20 mouse cellular contexts compared by ENCODE assay signal in genomic region chr19:39652381-39652780, GRCm38 (mm10). TPM values are rescaled to one million over a fixed set of nuclear protein-coding genes. Genes with fewer than 3 reads are reported as not detected.
"Had no signal": no experiment of that assay in that cellular context is flagged by ENCODE, and none has a peak within 500 bp of the region (broad histone marks: within the 10 kb centered on the region; RNA-seq: fewer than 3 reads in every experiment).

No protein-coding gene starts in this region.

- DNase-seq: cerebellum, adult 9-11 months; cerebellum, postnatal 10 days; cerebellum, postnatal 14 days; cerebellum, postnatal 25 days; cerebellum, postnatal 36 days; embryo, embryonic 11 days; forebrain, postnatal 0 days; gastrocnemius, adult 2 months; gastrocnemius, postnatal 10 days; gastrocnemius, postnatal 14 days; gastrocnemius, postnatal 25 days; gastrocnemius, postnatal 36 days; heart, adult 11 months; heart, adult 18-20 months; heart, adult 2 months had no signal

RNA-seq across cellular contexts. Expression of gene Cyp2c67, which starts 3.5 kb away (rescaled TPM):
- total RNA-seq: common myeloid progenitor, adult 5-6 weeks; forebrain, postnatal 0 days; gastrocnemius, adult 2 months; gastrocnemius, adult 8-10 months; gastrocnemius, postnatal 10 days; gastrocnemius, postnatal 14 days; gastrocnemius, postnatal 25 days; gastrocnemius, postnatal 36 days; gastrocnemius, postnatal 4 days; granulocyte monocyte progenitor cell, adult 5-6 weeks; heart, adult 18-20 months; heart, adult 2 months; heart, adult 8-10 months had no signal
